Mouse (Mus musculus) G1E (cell line): ENCODE results near the gene Rab15. TPM values are rescaled to one million over a fixed set of nuclear protein-coding genes. Genes with fewer than 3 reads are reported as not detected.

Experiments
- ATAC-seq: 2 replicates; pipeline ENCODE4 v1.8.0; 2016; ENCODE audit warnings: mild to moderate bottlenecking; ENCODE audit not compliant: insufficient number of reproducible peaks, poor library complexity, low FRiP score, severe bottlenecking; ENCODE audit errors: extremely low read depth
- DNase-seq: peaks from one replicate; pipeline ENCODE4 v3.0.0; 2012; ENCODE audit warnings: low spot score
- H3K27me3 ChIP-seq: 2 replicates; pipeline ENCODE4 v1.6.1; 2012; ENCODE audit warnings: mild to moderate bottlenecking, low read length, inconsistent platforms; ENCODE audit not compliant: insufficient read depth
- H3K36me3 ChIP-seq: replicated peaks from 2 replicates; pipeline ENCODE3; 2012; ENCODE audit warnings: mild to moderate bottlenecking, inconsistent platforms
- H3K4me1 ChIP-seq: 2 replicates; pipeline ENCODE4 v1.6.1; 2012; ENCODE audit warnings: low read depth, low read length, inconsistent platforms, mixed read lengths; ENCODE audit not compliant: insufficient read depth
- H3K4me3 ChIP-seq: 2 replicates; pipeline ENCODE4 v1.5.1; 2012; ENCODE audit warnings: low read depth, mild to moderate bottlenecking, inconsistent platforms, low read length, moderate library complexity, mixed read lengths
- H3K9me3 ChIP-seq: replicated peaks from 2 replicates; pipeline ENCODE4 v1.6.1; 2012; ENCODE audit warnings: inconsistent platforms
- CTCF ChIP-seq: IDR thresholded peaks from 2 replicates; pipeline ENCODE4 v1.5.1; 2012; ENCODE audit warnings: low read depth, low read length, inconsistent platforms, mixed read lengths
- GATA1 ChIP-seq: IDR thresholded peaks from 2 replicates; pipeline ENCODE4 v1.6.1; 2012; ENCODE audit warnings: borderline replicate concordance, low read length, inconsistent platforms, mixed read lengths
- GATA2 ChIP-seq: IDR thresholded peaks from 2 replicates; pipeline ENCODE4 v1.6.1; 2012; ENCODE audit warnings: low read depth, low read length, inconsistent platforms, borderline replicate concordance
- POLR2AphosphoS5 ChIP-seq: IDR thresholded peaks from 2 replicates; pipeline ENCODE4 v1.6.1; 2012; ENCODE audit warnings: low read depth, low read length, inconsistent platforms; ENCODE audit not compliant: insufficient replicate concordance
- TAL1 ChIP-seq: conservative IDR thresholded peaks from 2 replicates; pipeline ENCODE4 v1.6.1; 2012; ENCODE audit warnings: low read depth, low read length, inconsistent platforms, mixed read lengths
- polyA plus RNA-seq: library from polyadenylated mRNA; stranded (reverse); fragments of >175 nt; gene quantifications from 2 replicates; pipeline ENCODE4 v1.2.3, GENCODE M21; 2012
- total RNA-seq, 2 experiments: library from RNA; stranded (forward) in 1 of 2; stranded (reverse) in 1 of 2; fragments of 200-1000 nt in 1 of 2; fragments of >200 nt in 1 of 2; fragmentation: Nextera tagmentation in 1 of 2; gene quantifications; 2 replicates each; pipeline ENCODE4 v1.2.3; 2014 to 2017

The Rab15 gene
- total and polyA plus RNA-seq, 3 experiments: 0.44 TPM; not detected in 2

- TF ChIP-seq GATA1 (no peak), CTCF (no peak), POLR2AphosphoS5 (no peak), GATA2 (no peak), TAL1 (no peak)
- Histone ChIP-seq H3K36me3 (peaks cover 58% of the 10 kb centered on the region), H3K4me1 (peaks cover 54% of the 10 kb centered on the region), H3K9me3 (no peaks in the 10 kb centered on the region), H3K27me3 (no peaks in the 10 kb centered on the region), H3K4me3 (no peak overlapping the region)
- DNase-seq: no peak
- no peak for ATAC-seq
Measured at GRCm38 (mm10) chr12:76771540-76771939, 51.2 kb downstream of the Rab15 start.

- ATAC-seq: no peak
- peaks cover 58% of the 10 kb centered on the region for H3K36me3 ChIP-seq
- peaks cover 56% of the 10 kb centered on the region for H3K4me1 ChIP-seq
- no peak overlapping the region for H3K4me3 ChIP-seq
- no peak for TF ChIP-seq TAL1
- no peak for TF ChIP-seq CTCF
- TF ChIP-seq GATA1: no peak
- TF ChIP-seq POLR2AphosphoS5: no peak
- TF ChIP-seq GATA2: no peak
- no peaks in the 10 kb centered on the region for H3K9me3 ChIP-seq
- H3K27me3 ChIP-seq: no peaks in the 10 kb centered on the region
- DNase-seq: no peak
Measured at GRCm38 (mm10) chr12:76770841-76771500, 51.7 kb downstream of the Rab15 start.

GRCm38 (mm10) chr12:76765901-76766630, 56.6 kb downstream of the Rab15 start:
- ATAC-seq (no peak), DNase-seq (no peak)
- H3K36me3 ChIP-seq: peaks cover 29% of the 10 kb centered on the region
- peaks cover 39% of the 10 kb centered on the region for H3K4me1 ChIP-seq
- no peaks in the 10 kb centered on the region for H3K27me3 ChIP-seq
- H3K9me3 ChIP-seq: no peaks in the 10 kb centered on the region
- peak overlapping the region; percentile 80 for H3K4me3 ChIP-seq
- no peak for TF ChIP-seq GATA1
- TF ChIP-seq CTCF: no peak
- TF ChIP-seq POLR2AphosphoS5: no peak
- TF ChIP-seq GATA2: no peak
- no peak for TF ChIP-seq TAL1

- TF ChIP-seq GATA2 (no peak), POLR2AphosphoS5 (no peak), CTCF (no peak), TAL1 (no peak), GATA1 (no peak)
- Histone ChIP-seq H3K36me3 (peaks cover 26% of the 10 kb centered on the region), H3K4me3 (peak within 1 kb of the TSS; percentile 80), H3K27me3 (no peaks in the 10 kb centered on the region), H3K9me3 (no peaks in the 10 kb centered on the region), H3K4me1 (peaks cover 36% of the 10 kb centered on the region)
- peak; percentile 94 for ATAC-seq
- DNase-seq: peak; percentile 93
Measured at GRCm38 (mm10) chr12:76765354-76765851, 57.3 kb downstream of the Rab15 start, which contains the start of the genes Churc1 and Fntb. Churc1 (plus strand) TSS chr12:76765538. Fntb (plus strand) TSS chr12:76765589.

GRCm38 (mm10) chr12:76752652-76753318, 69.9 kb downstream of the Rab15 start:
- ATAC-seq (no peak), DNase-seq (peak; percentile 62)
- peak; percentile 47 for TF ChIP-seq CTCF
- no peak for TF ChIP-seq POLR2AphosphoS5

GRCm38 (mm10) chr12:76750866-76751459, 71.7 kb downstream of the Rab15 start:
- no peak for DNase-seq
- no peak for TF ChIP-seq POLR2AphosphoS5
- TF ChIP-seq GATA1: no peak
- no peak for TF ChIP-seq GATA2
- no peak for TF ChIP-seq CTCF
- TF ChIP-seq TAL1: no peak
- H3K9me3 ChIP-seq: peaks cover 14% of the 10 kb centered on the region

More at GRCm38 (mm10) chr12:76752652-76753318, 69.9 kb downstream of the Rab15 start:
- H3K4me1 ChIP-seq: peaks cover 12% of the 10 kb centered on the region
- H3K9me3 ChIP-seq: peaks cover 14% of the 10 kb centered on the region
- no peaks in the 10 kb centered on the region for H3K36me3 ChIP-seq
- H3K4me3 ChIP-seq: peak overlapping the region; percentile 61; the same call in 1 of the 2 replicates
- H3K27me3 ChIP-seq: no peaks in the 10 kb centered on the region; the same call in 1 of the 2 replicates

More at GRCm38 (mm10) chr12:76750866-76751459, 71.7 kb downstream of the Rab15 start:
- ATAC-seq: no peak
- Histone ChIP-seq H3K27me3 (no peaks in the 10 kb centered on the region; the same call in 1 of the 2 replicates), H3K36me3 (no peaks in the 10 kb centered on the region), H3K4me1 (peaks cover 12% of the 10 kb centered on the region), H3K4me3 (no peak overlapping the region)

Other genes starting within 250 kb of the Rab15 start
- 151 and 231 TPM in 2 replicates for gene Sptb, start 112.4 kb downstream of the Rab15 start, total RNA-seq (2014; fragmentation: Nextera tagmentation)
- 64.1 and 78.7 TPM in 2 replicates for gene Sptb, start 112.4 kb downstream of the Rab15 start, total RNA-seq (2017)
- gene Sptb, start 112.4 kb downstream of the Rab15 start, polyA plus RNA-seq: 158 and 169 TPM in 2 replicates
- gene Churc1, start 57.4 kb downstream of the Rab15 start, total RNA-seq (2014; fragmentation: Nextera tagmentation): 29.7 and 46.1 TPM in 2 replicates
- 123 and 131 TPM in 2 replicates for gene Churc1, start 57.4 kb downstream of the Rab15 start, total RNA-seq (2017)
- gene Churc1, start 57.4 kb downstream of the Rab15 start, polyA plus RNA-seq: 8.0 and 16.5 TPM in 2 replicates
- gene Fntb, start 57.3 kb downstream of the Rab15 start, total RNA-seq (2014; fragmentation: Nextera tagmentation): 47.0 and 79.8 TPM in 2 replicates
- 10.4 and 12.2 TPM in 2 replicates for gene Fntb, start 57.3 kb downstream of the Rab15 start, total RNA-seq (2017)
- gene Fntb, start 57.3 kb downstream of the Rab15 start, polyA plus RNA-seq: 29.3 and 30.1 TPM in 2 replicates
- gene Gpx2, start 27.4 kb downstream of the Rab15 start, total RNA-seq (2014; fragmentation: Nextera tagmentation): not detected in 2 replicates
- gene Gpx2, start 27.4 kb downstream of the Rab15 start, total RNA-seq (2017): 0.12 and 0.22 TPM in 2 replicates
- not detected in 2 replicates for gene Gpx2, start 27.4 kb downstream of the Rab15 start, polyA plus RNA-seq
- 252 and 272 TPM in 2 replicates for gene Max, start 139.3 kb upstream of the Rab15 start, total RNA-seq (2014; fragmentation: Nextera tagmentation)
- gene Max, start 139.3 kb upstream of the Rab15 start, total RNA-seq (2017): 128 and 136 TPM in 2 replicates
- gene Max, start 139.3 kb upstream of the Rab15 start, polyA plus RNA-seq: 129 and 144 TPM in 2 replicates